Mouse (Mus musculus): ENCODE measurements at regions not wholly inside any gene's neighbourhood (a gene's known extent, or its start where the extent isn't known, plus 50 kb on each side); places are given as distances from the start of the nearest gene placed in this dataset.

DNA sequence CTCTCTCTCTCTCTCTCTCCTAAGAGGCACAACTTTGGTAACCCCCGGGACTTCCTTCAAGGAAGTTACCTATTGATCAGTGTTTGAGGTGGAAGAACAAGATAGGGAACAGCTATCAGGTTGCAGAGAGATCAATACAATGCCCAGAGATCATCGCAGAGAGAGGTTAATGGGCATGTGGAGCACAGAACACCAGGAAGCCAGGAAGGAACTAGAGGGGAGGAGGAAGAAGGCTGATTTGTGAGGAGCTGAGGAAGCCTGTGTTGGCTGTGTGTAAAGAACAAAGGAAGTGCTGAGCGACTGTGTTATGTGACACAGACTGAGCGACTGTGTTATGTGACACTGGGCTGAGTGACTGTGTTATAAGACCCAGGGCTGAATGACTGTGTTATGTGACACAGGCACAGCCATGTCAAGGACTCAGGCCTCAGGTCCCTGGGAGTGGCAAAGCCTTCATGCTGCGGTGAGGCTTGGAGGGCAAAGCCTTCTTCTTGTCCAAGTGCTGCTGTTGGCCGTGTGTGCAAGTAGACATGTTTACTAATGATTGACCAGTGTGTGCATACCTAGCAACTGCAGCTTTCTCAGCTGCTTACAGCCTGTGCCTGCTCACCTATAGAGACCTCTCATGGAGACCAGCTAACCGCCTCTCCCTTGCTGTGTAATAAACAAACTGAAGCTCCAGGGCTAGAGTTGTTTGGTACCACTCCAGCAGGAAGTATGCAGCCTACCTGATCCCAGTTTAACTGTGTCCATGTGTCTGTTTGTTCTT, 801.8 kb upstream of the 4930452B06Rik start:
- H3K79me3 ChIP-seq (ENCODE audit: low read depth), result no peaks in the 10 kb centered on the region
- H3K27me3 ChIP-seq (ENCODE audit: control insufficient read depth, insufficient read depth, insufficient read length), result no peaks in the 10 kb centered on the region
- no peak for TF ChIP-seq CTCF (IDR thresholded peaks at IDR 0.05; ENCODE audit: control insufficient read depth, insufficient read depth, insufficient read length)
- TF ChIP-seq FOSL1 (IDR thresholded peaks at IDR 0.05; ENCODE audit: insufficient read depth, low read length, poor library complexity, severe bottlenecking), result no peak
- no peak for TF ChIP-seq MYOG (IDR thresholded peaks at IDR 0.05; ENCODE audit: control insufficient read depth, extremely low read depth, insufficient read length)
- TF ChIP-seq USF1 (IDR thresholded peaks at IDR 0.05; ENCODE audit: low read depth), result no peak
- TF ChIP-seq MAX (IDR thresholded peaks at IDR 0.05), result no peak
- TF ChIP-seq CEBPB (IDR thresholded peaks at IDR 0.05; ENCODE audit: low read depth), result no peak
- TF ChIP-seq MYOD1 (IDR thresholded peaks at IDR 0.05; ENCODE audit: control insufficient read depth, insufficient read length, low read depth), result no peak
- H3K4me3 ChIP-seq (ENCODE audit: insufficient read depth, poor library complexity, severe bottlenecking), result no peak overlapping the region
- no peaks in the 10 kb centered on the region for H3K36me3 ChIP-seq (ENCODE audit: control insufficient read depth, insufficient read depth)
- no peaks in the 10 kb centered on the region for H3K79me2 ChIP-seq (ENCODE audit: control insufficient read depth, insufficient read depth)
- H3ac ChIP-seq (ENCODE audit: control insufficient read depth, insufficient read length, low read depth), result no peak overlapping the region

DNA sequence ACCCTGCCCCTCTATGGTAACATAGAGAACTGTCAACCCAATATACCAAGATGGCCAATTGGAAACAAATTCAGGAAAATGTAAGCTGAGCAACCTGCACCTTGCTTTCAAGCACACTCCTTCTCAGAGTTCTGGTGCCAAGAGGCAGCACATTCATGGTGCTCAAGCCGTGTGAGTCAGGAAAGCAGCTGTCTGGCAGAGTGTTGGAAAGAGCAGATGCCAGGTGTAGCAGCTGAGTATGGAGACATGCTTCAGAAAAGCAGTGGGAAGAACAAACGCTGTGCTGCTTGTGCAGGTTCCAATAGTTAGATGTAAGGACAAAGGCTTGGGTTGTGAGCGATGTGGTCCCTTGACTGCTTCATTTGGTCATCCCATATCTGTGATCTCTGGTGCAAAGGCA, 794.0 kb upstream of the 4930452B06Rik start:
- no peaks in the 10 kb centered on the region for H3K79me2 ChIP-seq (ENCODE audit: control insufficient read depth, insufficient read depth)
- no peaks in the 10 kb centered on the region for H3K36me3 ChIP-seq (ENCODE audit: control insufficient read depth, insufficient read depth)
- peak; percentile 29 for TF ChIP-seq MYOD1 (IDR thresholded peaks at IDR 0.05; ENCODE audit: control insufficient read depth, insufficient read length, low read depth)
- no peak for TF ChIP-seq MAX (IDR thresholded peaks at IDR 0.05)
- H3ac ChIP-seq (ENCODE audit: control insufficient read depth, insufficient read length, low read depth), result no peak overlapping the region
- H3K79me3 ChIP-seq (ENCODE audit: low read depth), result no peaks in the 10 kb centered on the region
- no peaks in the 10 kb centered on the region for H3K27me3 ChIP-seq (ENCODE audit: control insufficient read depth, insufficient read depth, insufficient read length)
- H3K4me3 ChIP-seq (ENCODE audit: insufficient read depth, poor library complexity, severe bottlenecking), result no peak overlapping the region

DNA sequence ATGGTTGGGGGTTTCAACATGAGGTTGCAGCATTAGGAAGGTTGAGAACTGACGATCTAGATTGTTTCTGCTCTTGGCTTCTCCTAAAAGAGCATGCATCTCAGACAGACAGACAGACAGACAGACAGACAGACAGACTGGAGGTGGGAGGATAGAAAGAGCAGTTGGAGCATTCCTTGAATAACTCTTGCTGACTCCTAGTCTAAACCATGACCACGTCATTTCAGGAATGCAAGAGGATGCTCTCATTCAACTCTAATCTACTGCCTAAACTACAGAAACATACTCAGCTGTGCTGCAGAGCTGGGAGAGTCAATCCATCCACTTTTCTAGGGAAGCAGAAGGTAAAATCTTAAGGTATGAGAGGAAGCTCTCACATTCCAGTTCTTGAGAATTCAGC, 792.8 kb upstream of the 4930452B06Rik start:
- Histone ChIP-seq H3K79me2 (ENCODE audit: control insufficient read depth, insufficient read depth) (no peaks in the 10 kb centered on the region), H3ac (ENCODE audit: control insufficient read depth, insufficient read length, low read depth) (no peak overlapping the region), H3K36me3 (ENCODE audit: control insufficient read depth, insufficient read depth) (no peaks in the 10 kb centered on the region), H3K79me3 (ENCODE audit: low read depth) (no peaks in the 10 kb centered on the region), H3K27me3 (ENCODE audit: control insufficient read depth, insufficient read depth, insufficient read length) (no peaks in the 10 kb centered on the region), H3K4me3 (ENCODE audit: insufficient read depth, poor library complexity, severe bottlenecking) (no peak overlapping the region)
- TF ChIP-seq FOSL1 (IDR thresholded peaks at IDR 0.05; ENCODE audit: insufficient read depth, low read length, poor library complexity, severe bottlenecking) (no peak), MAX (IDR thresholded peaks at IDR 0.05) (no peak), MYOD1 (IDR thresholded peaks at IDR 0.05; ENCODE audit: control insufficient read depth, insufficient read length, low read depth) (no peak), CTCF (IDR thresholded peaks at IDR 0.05; ENCODE audit: control insufficient read depth, insufficient read depth, insufficient read length) (no peak)

DNA sequence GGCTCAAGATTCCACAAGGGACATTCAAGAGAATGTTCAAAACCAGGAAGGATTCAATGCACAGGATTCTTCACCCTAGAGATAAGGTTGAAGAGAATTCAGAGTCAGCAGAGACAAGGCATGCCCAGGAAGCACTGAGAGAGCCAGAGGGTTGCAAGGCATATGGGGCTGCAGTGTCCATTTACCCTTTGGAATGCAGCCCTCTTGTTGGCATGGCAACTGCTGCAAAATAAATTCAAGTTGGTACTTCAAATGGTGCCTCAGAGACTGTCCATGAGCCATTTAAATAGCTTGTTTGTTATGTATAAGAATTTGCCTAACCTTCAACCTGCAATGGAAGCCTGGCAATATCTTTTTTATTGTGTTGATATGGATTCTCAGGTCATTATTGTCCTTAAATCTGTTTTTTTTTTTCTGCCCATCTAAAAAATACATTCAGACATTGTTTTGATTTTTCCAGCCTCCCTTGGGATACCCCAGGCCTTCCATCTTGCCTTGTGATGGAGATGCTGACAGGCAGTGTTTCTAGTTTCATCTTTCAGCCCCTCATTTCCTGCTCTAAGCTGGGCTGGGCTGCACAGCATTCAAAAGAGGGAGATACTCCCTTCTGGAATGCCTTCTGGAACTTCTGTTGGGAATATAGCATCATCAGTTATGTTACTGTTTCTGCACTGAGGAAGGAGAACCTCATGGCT, 791.9 kb upstream of the 4930452B06Rik start:
- TF ChIP-seq CEBPB (IDR thresholded peaks at IDR 0.05; ENCODE audit: low read depth) (no peak), FOSL1 (IDR thresholded peaks at IDR 0.05; ENCODE audit: insufficient read depth, low read length, poor library complexity, severe bottlenecking) (no peak), USF1 (IDR thresholded peaks at IDR 0.05; ENCODE audit: low read depth) (no peak), CTCF (IDR thresholded peaks at IDR 0.05; ENCODE audit: control insufficient read depth, insufficient read depth, insufficient read length) (no peak), MAX (IDR thresholded peaks at IDR 0.05) (no peak), MYOD1 (IDR thresholded peaks at IDR 0.05; ENCODE audit: control insufficient read depth, insufficient read length, low read depth) (no peak), MYOG (IDR thresholded peaks at IDR 0.05; ENCODE audit: control insufficient read depth, extremely low read depth, insufficient read length) (no peak)
- H3K36me3 ChIP-seq (ENCODE audit: control insufficient read depth, insufficient read depth), result no peaks in the 10 kb centered on the region
- no peaks in the 10 kb centered on the region for H3K27me3 ChIP-seq (ENCODE audit: control insufficient read depth, insufficient read depth, insufficient read length)
- no peak overlapping the region for H3ac ChIP-seq (ENCODE audit: control insufficient read depth, insufficient read length, low read depth)
- H3K79me2 ChIP-seq (ENCODE audit: control insufficient read depth, insufficient read depth), result no peaks in the 10 kb centered on the region
- H3K4me3 ChIP-seq (ENCODE audit: insufficient read depth, poor library complexity, severe bottlenecking), result no peak overlapping the region
- H3K79me3 ChIP-seq (ENCODE audit: low read depth), result no peaks in the 10 kb centered on the region

DNA sequence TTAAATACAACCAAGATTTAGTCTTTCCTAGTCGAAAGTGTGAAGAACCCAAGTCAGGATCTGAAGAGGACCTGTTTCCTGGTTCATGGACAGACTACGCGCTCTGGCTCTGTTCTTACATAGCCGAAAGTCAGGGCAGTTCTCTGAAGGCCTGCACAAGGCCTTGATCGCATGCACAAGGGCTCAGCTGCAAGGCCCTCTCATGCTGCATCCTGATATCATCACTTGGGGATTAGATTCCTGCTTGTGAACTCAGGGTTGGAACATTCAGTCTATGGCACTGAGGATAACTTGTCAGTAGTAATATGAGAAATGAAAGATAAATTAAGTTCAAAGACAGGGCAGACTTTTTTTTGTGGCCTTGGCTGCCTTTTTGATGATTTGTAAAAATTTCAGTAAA, 789.9 kb upstream of the 4930452B06Rik start:
- Histone ChIP-seq H3K27me3 (ENCODE audit: control insufficient read depth, insufficient read depth, insufficient read length) (no peaks in the 10 kb centered on the region), H3K36me3 (ENCODE audit: control insufficient read depth, insufficient read depth) (no peaks in the 10 kb centered on the region), H3K79me2 (ENCODE audit: control insufficient read depth, insufficient read depth) (no peaks in the 10 kb centered on the region), H3ac (ENCODE audit: control insufficient read depth, insufficient read length, low read depth) (no peak overlapping the region), H3K79me3 (ENCODE audit: low read depth) (no peaks in the 10 kb centered on the region), H3K4me3 (ENCODE audit: insufficient read depth, poor library complexity, severe bottlenecking) (no peak overlapping the region)
- no peak for TF ChIP-seq MYOG (IDR thresholded peaks at IDR 0.05; ENCODE audit: control insufficient read depth, extremely low read depth, insufficient read length)
- no peak for TF ChIP-seq MYOD1 (IDR thresholded peaks at IDR 0.05; ENCODE audit: control insufficient read depth, insufficient read length, low read depth)
- no peak for TF ChIP-seq MAX (IDR thresholded peaks at IDR 0.05)
- no peak for TF ChIP-seq CTCF (IDR thresholded peaks at IDR 0.05; ENCODE audit: control insufficient read depth, insufficient read depth, insufficient read length)

DNA sequence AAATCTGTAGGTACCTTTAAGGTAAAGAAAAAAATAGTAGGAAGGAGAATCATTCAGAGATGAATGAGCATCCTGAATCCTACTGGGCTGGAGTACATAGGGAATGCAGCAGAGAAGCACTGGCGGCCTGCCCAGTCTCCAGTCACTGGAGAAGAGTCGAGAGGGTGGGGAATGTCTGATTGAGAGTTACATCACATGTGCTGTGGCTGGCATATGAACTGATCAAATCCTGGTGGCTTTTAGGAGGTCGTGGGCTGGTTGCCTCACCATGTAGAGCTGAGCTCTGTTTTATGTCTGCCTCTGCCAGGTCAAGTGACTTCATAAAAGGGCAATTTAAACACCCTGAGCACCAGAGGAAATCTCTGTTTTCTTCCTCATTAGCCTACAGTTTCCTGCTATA, 783.9 kb upstream of the 4930452B06Rik start:
- H3K27me3 ChIP-seq (ENCODE audit: control insufficient read depth, insufficient read depth, insufficient read length), result no peaks in the 10 kb centered on the region
- no peaks in the 10 kb centered on the region for H3K79me3 ChIP-seq (ENCODE audit: low read depth)
- no peaks in the 10 kb centered on the region for H3K79me2 ChIP-seq (ENCODE audit: control insufficient read depth, insufficient read depth)
- no peak overlapping the region for H3K4me3 ChIP-seq (ENCODE audit: insufficient read depth, poor library complexity, severe bottlenecking)
- no peak overlapping the region for H3ac ChIP-seq (ENCODE audit: control insufficient read depth, insufficient read length, low read depth)
- TF ChIP-seq FOSL1 (IDR thresholded peaks at IDR 0.05; ENCODE audit: insufficient read depth, low read length, poor library complexity, severe bottlenecking) (no peak), MYOG (IDR thresholded peaks at IDR 0.05; ENCODE audit: control insufficient read depth, extremely low read depth, insufficient read length) (no peak), CEBPB (IDR thresholded peaks at IDR 0.05; ENCODE audit: low read depth) (no peak), CTCF (IDR thresholded peaks at IDR 0.05; ENCODE audit: control insufficient read depth, insufficient read depth, insufficient read length) (no peak), MAX (IDR thresholded peaks at IDR 0.05) (no peak), MYOD1 (IDR thresholded peaks at IDR 0.05; ENCODE audit: control insufficient read depth, insufficient read length, low read depth) (no peak), USF1 (IDR thresholded peaks at IDR 0.05; ENCODE audit: low read depth) (no peak)
- no peaks in the 10 kb centered on the region for H3K36me3 ChIP-seq (ENCODE audit: control insufficient read depth, insufficient read depth)
